Mouse (Mus musculus) intestine, postnatal 0 days (tissue): ENCODE data around the gene Cutc. TPM values are rescaled to one million over a fixed set of nuclear protein-coding genes. Genes with fewer than 3 reads are reported as not detected.

ENCODE experiments used
- ATAC-seq: fragments of 200-750 bp; cut with Nextera tagmentation; 2 replicates; pipeline ENCODE4 v1.8.0; 2017; ENCODE audit warnings: mild to moderate bottlenecking, moderate TSS enrichment, moderate library complexity
- H3K27ac ChIP-seq: fragments of 300-500 bp; sonication (generic); 2 replicates; pipeline ENCODE4 v1.5.1; 2014; ENCODE audit warnings: mild to moderate bottlenecking, low read depth, low read length, moderate library complexity
- H3K27me3 ChIP-seq: fragments of 300-500 bp; sonication (generic); replicated peaks from 2 replicates; pipeline ENCODE4 v1.6.1; 2014; ENCODE audit warnings: low read length, mixed read lengths; ENCODE audit not compliant: control insufficient read depth, insufficient read depth
- H3K36me3 ChIP-seq: fragments of 300-500 bp; sonication (generic); 2 replicates; pipeline ENCODE4 v1.6.1; 2014; ENCODE audit warnings: mild to moderate bottlenecking, moderate library complexity; ENCODE audit not compliant: control insufficient read depth, insufficient read depth
- H3K4me1 ChIP-seq: fragments of 300-500 bp; sonication (generic); replicated peaks from 2 replicates; pipeline ENCODE4 v1.6.1; 2014; ENCODE audit warnings: antibody characterized with exemption, low read length, mixed read lengths; ENCODE audit not compliant: control insufficient read depth, insufficient read depth
- H3K4me2 ChIP-seq: fragments of 300-500 bp; sonication (generic); replicated peaks from 2 replicates; pipeline ENCODE4 v1.6.1; 2014; ENCODE audit warnings: low read depth, mild to moderate bottlenecking, moderate library complexity
- H3K4me3 ChIP-seq: fragments of 300-500 bp; sonication (generic); 2 replicates; pipeline ENCODE4 v1.5.1; 2014; ENCODE audit warnings: low read depth, low read length
- H3K9ac ChIP-seq: fragments of 300-500 bp; sonication (generic); 2 replicates; pipeline ENCODE4 v1.6.1; 2014; ENCODE audit warnings: mild to moderate bottlenecking, low read depth, low read length
- H3K9me3 ChIP-seq: fragments of 300-500 bp; sonication (generic); 2 replicates; pipeline ENCODE4 v1.6.1; 2016; ENCODE audit warnings: mixed run types; ENCODE audit not compliant: control insufficient read depth
- CTCF ChIP-seq: sonication (generic); IDR thresholded peaks from 2 replicates; pipeline ENCODE4 v1.5.1; 2016; ENCODE audit warnings: low read depth, mild to moderate bottlenecking, control low read depth, antibody characterized with exemption, moderate library complexity
- WGBS: fragments of 180-500 bp; shearing (Covaris S2); extraction: QIAGEN DNeasy Blood & Tissue Kit; methylation state at CpG from one replicate; pipeline ENCODE4 v1.1.7; 2014; 5-methylcytosine and 5-hydroxymethylcytosine counted together
- polyA plus RNA-seq: library from polyadenylated mRNA; unstranded; fragments of >200 nt; fragmentation: Nextera tagmentation; extraction: Ambion mirVana; gene quantifications from 2 replicates; pipeline ENCODE4 v1.2.1, GENCODE M21; 2015

Cutc gene
- polyA plus RNA-seq, 1 experiment from 2014 or later, result 21.2 TPM

- Histone ChIP-seq H3K27ac (no peak overlapping the region), H3K36me3 (peaks cover 22% of the 10 kb centered on the region; the same call in 1 of the 2 replicates), H3K9ac (no peak overlapping the region), H3K4me2 (no peak overlapping the region), H3K4me3 (no peak overlapping the region), H3K27me3 (no peaks in the 10 kb centered on the region), H3K9me3 (no peaks in the 10 kb centered on the region), H3K4me1 (no peaks in the 10 kb centered on the region)
- 68% methylated on average over 8 of the region's 8 CpGs for WGBS
- TF ChIP-seq CTCF, result no peak
- no peak for ATAC-seq
These were observed 42.7 kb downstream of the Cutc start for GRCm38 (mm10) chr19:43795511-43795910.

- WGBS, result 51% methylated on average over 5 of the region's 5 CpGs
- H3K27ac ChIP-seq, result no peak overlapping the region
- no peak for ATAC-seq
- TF ChIP-seq CTCF, result no peak
- no peak overlapping the region for H3K9ac ChIP-seq
- H3K4me2 ChIP-seq, result no peak overlapping the region
- no peaks in the 10 kb centered on the region for H3K4me1 ChIP-seq
- H3K27me3 ChIP-seq, result no peaks in the 10 kb centered on the region
- H3K9me3 ChIP-seq, result no peaks in the 10 kb centered on the region
- peaks cover 26% of the 10 kb centered on the region; the same call in 1 of the 2 replicates for H3K36me3 ChIP-seq
- H3K4me3 ChIP-seq, result no peak overlapping the region
These were observed 44.4 kb downstream of the Cutc start for GRCm38 (mm10) chr19:43797216-43797615.

- Histone ChIP-seq H3K9me3 (no peaks in the 10 kb centered on the region), H3K4me2 (no peak overlapping the region), H3K4me3 (no peak overlapping the region), H3K9ac (no peak overlapping the region), H3K27me3 (no peaks in the 10 kb centered on the region), H3K27ac (no peak overlapping the region), H3K36me3 (peaks cover 43% of the 10 kb centered on the region; the same call in 1 of the 2 replicates), H3K4me1 (no peaks in the 10 kb centered on the region)
- no peak for TF ChIP-seq CTCF
- ATAC-seq, result no peak
- WGBS, result 75% methylated on average over 9 of the region's 9 CpGs
These were observed 48.7 kb downstream of the Cutc start for GRCm38 (mm10) chr19:43801427-43802051.

- 86% methylated on average over 10 of the region's 10 CpGs for WGBS
- Histone ChIP-seq H3K27ac (no peak overlapping the region), H3K4me2 (no peak overlapping the region), H3K36me3 (peaks cover 43% of the 10 kb centered on the region), H3K9me3 (no peaks in the 10 kb centered on the region), H3K27me3 (no peaks in the 10 kb centered on the region), H3K4me1 (no peaks in the 10 kb centered on the region), H3K9ac (no peak overlapping the region), H3K4me3 (no peak overlapping the region)
- no peak for ATAC-seq
- no peak for TF ChIP-seq CTCF
These were observed 51.1 kb downstream of the Cutc start for GRCm38 (mm10) chr19:43803866-43804265.

- Histone ChIP-seq H3K4me2 (no peak overlapping the region), H3K9me3 (no peaks in the 10 kb centered on the region), H3K36me3 (peaks cover 19% of the 10 kb centered on the region), H3K9ac (no peak overlapping the region), H3K27me3 (no peaks in the 10 kb centered on the region), H3K4me1 (peaks cover 10% of the 10 kb centered on the region; the same call in 1 of the 2 replicates), H3K27ac (no peak overlapping the region), H3K4me3 (no peak overlapping the region)
- ATAC-seq, result no peak
- TF ChIP-seq CTCF, result no peak
- 71% methylated on average over 4 of the region's 4 CpGs for WGBS
These were observed 56.5 kb downstream of the Cutc start for GRCm38 (mm10) chr19:43809331-43809730.

- Histone ChIP-seq H3K4me2 (no peak overlapping the region), H3K4me1 (peaks cover 10% of the 10 kb centered on the region; the same call in 1 of the 2 replicates), H3K27ac (no peak overlapping the region), H3K27me3 (no peaks in the 10 kb centered on the region), H3K36me3 (peaks cover 19% of the 10 kb centered on the region), H3K4me3 (no peak overlapping the region), H3K9me3 (no peaks in the 10 kb centered on the region), H3K9ac (no peak overlapping the region)
- ATAC-seq, result peak; percentile 39
- WGBS, result 51% methylated on average over 4 of the region's 4 CpGs
- TF ChIP-seq CTCF, result no peak
These were observed 58.6 kb downstream of the Cutc start for GRCm38 (mm10) chr19:43811419-43811818.
